Comparison of ENCODE assay signal across 8 mouse cellular contexts in genomic region chr4:115838696-115839641, GRCm38 (mm10). TPM values are rescaled to one million over a fixed set of nuclear protein-coding genes. Genes with fewer than 3 reads are reported as not detected.
DNase-seq lines count a peak whose midpoint lies in the region; ATAC-seq and TF ChIP-seq lines count a peak whose summit lies in the region.

Mknk1 (plus strand) TSS chr4:115839198.

- 2% methylated on average over 51 of the region's 51 CpGs for WGBS in heart, embryonic 12.5 days
- under 1% methylated on average over 51 of the region's 51 CpGs for WGBS in kidney, postnatal 0 days
- 1% methylated on average over 51 of the region's 51 CpGs for WGBS in liver, embryonic 11.5 days
- WGBS in stomach, embryonic 14.5 days: 2% methylated on average over 51 of the region's 51 CpGs

- H3K36me3 ChIP-seq in C2C12 (ENCODE audit: control insufficient read depth, insufficient read depth): peaks cover 14% of the 10 kb centered on the region
- peaks cover 62% of the 10 kb centered on the region for H3K36me3 ChIP-seq in erythroblast, embryonic 14.5 days (ENCODE audit: control insufficient read depth)
- peaks cover 18% of the 10 kb centered on the region for H3K36me3 ChIP-seq in heart, embryonic 12.5 days
- H3K36me3 ChIP-seq in kidney, postnatal 0 days (ENCODE audit: insufficient read depth, low read length): peaks cover 4% of the 10 kb centered on the region; the same call in 1 of the 2 replicates
- peaks cover 11% of the 10 kb centered on the region; the same call in 1 of the 2 replicates for H3K36me3 ChIP-seq in liver, embryonic 11.5 days (ENCODE audit: control insufficient read depth, insufficient read depth, low read length)
- no peaks in the 10 kb centered on the region; the same call in 1 of the 2 replicates for H3K36me3 ChIP-seq in stomach, embryonic 14.5 days (ENCODE audit: control insufficient read depth, insufficient read depth, low read length)

- no peaks in the 10 kb centered on the region for H3K79me3 ChIP-seq in C2C12 (ENCODE audit: low read depth)

- H3ac ChIP-seq in C2C12 (ENCODE audit: control insufficient read depth, insufficient read length, low read depth): peak within 1 kb of the TSS; percentile 79

- peak within 1 kb of the TSS; percentile 71 for H3K9ac ChIP-seq in heart, embryonic 12.5 days
- peak within 1 kb of the TSS; percentile 81 for H3K9ac ChIP-seq in kidney, postnatal 0 days (ENCODE audit: low read depth, low read length)
- H3K9ac ChIP-seq in liver, embryonic 11.5 days (ENCODE audit: low read depth, low read length): peak within 1 kb of the TSS; percentile 75
- peak within 1 kb of the TSS; percentile 61 for H3K9ac ChIP-seq in stomach, embryonic 14.5 days (replicated peaks; ENCODE audit: low read depth, low read length)

- no peaks in the 10 kb centered on the region for H3K9me3 ChIP-seq in erythroblast, embryonic 14.5 days (ENCODE audit: control insufficient read depth, low read length)
- H3K9me3 ChIP-seq in heart, embryonic 12.5 days (replicated peaks): no peaks in the 10 kb centered on the region
- no peaks in the 10 kb centered on the region for H3K9me3 ChIP-seq in kidney, postnatal 0 days (replicated peaks; ENCODE audit: low read length)
- H3K9me3 ChIP-seq in liver, embryonic 11.5 days (ENCODE audit: control insufficient read depth, low read length): no peaks in the 10 kb centered on the region
- H3K9me3 ChIP-seq in stomach, embryonic 14.5 days (ENCODE audit: control insufficient read depth, low read depth, low read length): no peaks in the 10 kb centered on the region

- H3K4me3 ChIP-seq in C2C12 (ENCODE audit: insufficient read depth, poor library complexity, severe bottlenecking): peak within 1 kb of the TSS; percentile 57
- H3K4me3 ChIP-seq in erythroblast, embryonic 14.5 days (replicated peaks): peak within 1 kb of the TSS; percentile 87
- H3K4me3 ChIP-seq in heart, embryonic 12.5 days: peak within 1 kb of the TSS; percentile 65
- peak within 1 kb of the TSS; percentile 72 for H3K4me3 ChIP-seq in kidney, postnatal 0 days (replicated peaks; ENCODE audit: low read depth, low read length)
- H3K4me3 ChIP-seq in liver, embryonic 11.5 days (ENCODE audit: low read depth, low read length): peak within 1 kb of the TSS; percentile 78
- peak within 1 kb of the TSS; percentile 64 for H3K4me3 ChIP-seq in stomach, embryonic 14.5 days (ENCODE audit: low read depth, low read length)

- peak; percentile 97 for DNase-seq in brain, embryonic 14.5 days (ENCODE audit: low read depth)
- peak; percentile 97 for DNase-seq in kidney, postnatal 0 days (ENCODE audit: low spot score)
- peak; percentile 91 for DNase-seq in liver, embryonic 11.5 days (ENCODE audit: low spot score)
- peak; percentile 98 for DNase-seq in naive thymus-derived CD4-positive, alpha-beta T cell, adult 2 months (ENCODE audit: low read depth)

- TF ChIP-seq CTCF in C2C12 (IDR thresholded peaks at IDR 0.05; ENCODE audit: control insufficient read depth, insufficient read depth, insufficient read length): no peak
- no peak for TF ChIP-seq CTCF in brain, embryonic 14.5 days (IDR thresholded peaks at IDR 0.05; ENCODE audit: borderline replicate concordance, extremely low read depth, insufficient read depth, insufficient read length)
- TF ChIP-seq CTCF in kidney, postnatal 0 days (IDR thresholded peaks at IDR 0.05; ENCODE audit: low read depth): peak; percentile 25; the same call in 1 of the 2 replicates

- TF ChIP-seq POLR2A in brain, embryonic 14.5 days (IDR thresholded peaks at IDR 0.05; ENCODE audit: borderline replicate concordance, extremely low read depth, insufficient read depth, insufficient read length, poor library complexity, severe bottlenecking): no peak

- H3K27me3 ChIP-seq in C2C12 (ENCODE audit: control insufficient read depth, insufficient read depth, insufficient read length): no peaks in the 10 kb centered on the region
- H3K27me3 ChIP-seq in erythroblast, embryonic 14.5 days (ENCODE audit: control insufficient read depth): no peaks in the 10 kb centered on the region
- H3K27me3 ChIP-seq in heart, embryonic 12.5 days (replicated peaks): no peaks in the 10 kb centered on the region
- no peaks in the 10 kb centered on the region for H3K27me3 ChIP-seq in kidney, postnatal 0 days (ENCODE audit: insufficient read depth, low read length)
- H3K27me3 ChIP-seq in liver, embryonic 11.5 days (replicated peaks; ENCODE audit: control insufficient read depth, insufficient read depth, low read length): no peaks in the 10 kb centered on the region
- H3K27me3 ChIP-seq in stomach, embryonic 14.5 days (ENCODE audit: control insufficient read depth, insufficient read depth, low read length): no peaks in the 10 kb centered on the region

- H3K4me1 ChIP-seq in erythroblast, embryonic 14.5 days (ENCODE audit: control insufficient read depth): peaks cover 73% of the 10 kb centered on the region
- H3K4me1 ChIP-seq in heart, embryonic 12.5 days (replicated peaks): peaks cover 7% of the 10 kb centered on the region; the same call in 1 of the 2 replicates
- no peaks in the 10 kb centered on the region for H3K4me1 ChIP-seq in kidney, postnatal 0 days (replicated peaks; ENCODE audit: insufficient read depth, low read length)
- H3K4me1 ChIP-seq in liver, embryonic 11.5 days (replicated peaks; ENCODE audit: control insufficient read depth, insufficient read depth, low read length): peaks cover 13% of the 10 kb centered on the region; the same call in 1 of the 2 replicates
- peaks cover 5% of the 10 kb centered on the region for H3K4me1 ChIP-seq in stomach, embryonic 14.5 days (ENCODE audit: control insufficient read depth, insufficient read depth, low read length)

- H3K79me2 ChIP-seq in C2C12 (ENCODE audit: control insufficient read depth, insufficient read depth): peaks cover 13% of the 10 kb centered on the region

- peak; percentile 98 for ATAC-seq in heart, embryonic 12.5 days (ENCODE audit: insufficient number of reproducible peaks, low FRiP score)
- ATAC-seq in kidney, postnatal 0 days (replicated peaks; ENCODE audit: low FRiP score, low read depth): peak; percentile 96
- peak; percentile 94 for ATAC-seq in liver, embryonic 11.5 days (replicated peaks; ENCODE audit: low FRiP score)
- peak; percentile 94 for ATAC-seq in stomach, embryonic 14.5 days (ENCODE audit: insufficient number of reproducible peaks, insufficient read depth, low FRiP score, low read depth)

- H3K4me2 ChIP-seq in heart, embryonic 12.5 days: peak within 1 kb of the TSS; percentile 75
- H3K4me2 ChIP-seq in kidney, postnatal 0 days (ENCODE audit: low read length): peak within 1 kb of the TSS; percentile 91
- peak within 1 kb of the TSS; percentile 62 for H3K4me2 ChIP-seq in liver, embryonic 11.5 days
- peak within 1 kb of the TSS; percentile 57 for H3K4me2 ChIP-seq in stomach, embryonic 14.5 days (replicated peaks; ENCODE audit: low read depth, low read length)

- H3K27ac ChIP-seq in heart, embryonic 12.5 days (ENCODE audit: poor library complexity, severe bottlenecking): 0 out of 2 replicates have a peak within 1 kb of the TSS, but pooled peaks have one; percentile 14
- peak within 1 kb of the TSS; percentile 66; the same call in 1 of the 2 replicates for H3K27ac ChIP-seq in kidney, postnatal 0 days
- H3K27ac ChIP-seq in liver, embryonic 11.5 days (ENCODE audit: low read depth, low read length): peak within 1 kb of the TSS; percentile 56
- no peak within 1 kb of the TSS for H3K27ac ChIP-seq in stomach, embryonic 14.5 days (ENCODE audit: low read length)

TF ChIP-seq in C2C12, 6 proteins besides CTCF, POLR2A, EP300 and RAD21:
- peak; percentile 88 for TF ChIP-seq MAX (IDR thresholded peaks at IDR 0.05)
- TF ChIP-seq MYOG (IDR thresholded peaks at IDR 0.05; ENCODE audit: control insufficient read depth, extremely low read depth, insufficient read length): no peak
- no peak for TF ChIP-seq CEBPB (IDR thresholded peaks at IDR 0.05; ENCODE audit: low read depth)
- peak; percentile 76 for TF ChIP-seq USF1 (IDR thresholded peaks at IDR 0.05; ENCODE audit: low read depth)
- TF ChIP-seq FOSL1 (IDR thresholded peaks at IDR 0.05; ENCODE audit: insufficient read depth, low read length, poor library complexity, severe bottlenecking): no peak
- TF ChIP-seq MYOD1 (IDR thresholded peaks at IDR 0.05; ENCODE audit: control insufficient read depth, insufficient read length, low read depth): no peak

RNA-seq across cellular contexts. Expression of gene Mknk1, which starts in this region (rescaled TPM):
- 15.3 TPM for polyA plus RNA-seq in C2C12 (2012; fragmentation: generic; extraction: Trizol)
- 37.3 and 52.9 TPM in 2 replicates for polyA plus RNA-seq in brain, embryonic 14.5 days (2012; rRNA removed)
- 7.1 and 8.0 TPM in 2 replicates for polyA plus RNA-seq in erythroblast, embryonic 14.5 days (2012)
- polyA plus RNA-seq in heart, embryonic 12.5 days (2016; fragmentation: Nextera tagmentation; extraction: Ambion mirVana): 20.1 and 21.6 TPM in 2 replicates
- polyA plus RNA-seq in kidney, postnatal 0 days (2015; fragmentation: Nextera tagmentation; extraction: Ambion mirVana): 20.4 and 21.6 TPM in 2 replicates
- 43.8 and 46.9 TPM in 2 replicates for polyA plus RNA-seq in liver, embryonic 11.5 days (2014; fragmentation: Nextera tagmentation; extraction: Ambion mirVana)
- 23.1 and 30.7 TPM in 2 replicates for polyA plus RNA-seq in stomach, embryonic 14.5 days (2014; fragmentation: Nextera tagmentation; extraction: Ambion mirVana)
